Mouse (Mus musculus): ENCODE measurements around the gene Krtcap3.
"Not testable (repeated sequence)": the region's sequence is repeated elsewhere in the genome, so short reads cannot be mapped to it uniquely, and the experiment has no call there.

Gene Krtcap3

DNA sequence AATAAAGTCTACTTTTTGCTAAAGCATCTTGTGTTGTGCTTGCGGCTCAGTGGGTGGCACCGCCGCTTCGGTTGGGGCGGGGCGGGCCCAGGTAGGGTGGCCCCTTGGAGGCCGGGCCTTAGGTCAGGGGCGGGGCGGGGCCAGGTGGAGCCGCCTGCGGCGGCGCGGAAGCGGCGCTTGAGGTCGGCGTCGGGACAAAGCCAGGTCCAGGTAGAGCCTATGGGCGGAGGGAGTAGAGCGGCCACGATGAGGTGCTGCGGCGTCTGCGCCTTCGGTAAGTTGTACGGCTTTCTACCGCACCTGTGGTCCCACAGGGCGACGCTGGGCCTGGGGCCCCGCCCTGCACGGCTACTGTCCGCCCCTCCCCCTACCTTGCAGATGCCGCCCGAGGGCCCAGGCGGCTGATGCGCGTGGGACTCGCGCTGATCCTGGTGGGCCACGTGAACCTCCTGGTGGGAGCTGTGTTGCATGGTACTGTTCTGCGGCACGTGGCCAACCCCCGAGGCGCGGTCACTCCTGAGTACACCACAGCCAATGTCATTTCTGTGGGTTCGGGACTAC lies at the start of gene Krtcap3:
Krtcap3 (plus strand) TSS at position 151 of the 561 bp plus-strand sequence.
- DNase-seq (ENCODE audit: low read depth) = no peak

DNA sequence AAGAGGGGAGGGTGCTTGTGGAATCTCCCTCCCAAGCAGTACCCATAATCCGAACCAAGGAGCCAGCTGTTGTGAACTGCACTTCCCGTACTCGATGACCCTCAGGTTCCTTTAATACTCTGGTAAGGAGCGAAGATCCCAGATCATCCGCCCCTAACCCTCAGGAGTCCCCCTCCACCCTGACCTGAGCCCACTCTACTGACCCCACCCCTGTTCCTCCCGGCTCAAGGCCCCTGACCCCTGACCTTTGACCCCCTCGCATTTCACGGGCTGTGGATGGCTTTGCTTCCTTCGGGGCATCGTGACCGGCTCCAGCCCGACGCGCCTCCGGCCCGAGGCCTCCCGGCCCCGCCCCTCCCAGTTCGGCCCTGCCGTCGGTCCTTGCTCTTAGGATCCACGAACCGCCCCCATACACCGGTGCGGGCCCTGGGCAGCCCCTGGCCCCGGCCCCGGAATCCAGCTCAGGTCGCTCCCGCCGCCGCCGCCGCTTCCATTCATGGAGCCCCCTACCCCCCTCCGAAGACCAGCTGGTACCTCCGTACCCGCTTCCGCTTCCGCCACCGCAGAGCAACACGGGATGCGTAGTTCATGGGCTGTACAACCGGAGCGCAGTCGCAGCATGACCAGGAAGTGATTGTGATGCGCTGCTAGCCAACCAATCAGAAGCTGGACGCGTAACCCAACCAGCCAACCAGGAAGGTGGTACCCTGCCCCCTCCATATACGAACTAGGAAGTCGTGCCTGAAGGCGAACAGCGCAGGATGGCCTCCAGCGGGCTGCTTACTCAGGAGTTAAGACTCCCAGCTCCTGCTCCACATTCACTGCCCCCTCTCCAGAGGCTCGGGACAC lies 49.5 kb upstream of the Krtcap3 start, which contains the start of gene Zfp513:
Zfp513 (minus strand) TSS at position 562 of the 849 bp plus-strand sequence.
- peak; percentile 99 for DNase-seq (ENCODE audit: low read depth)

DNA sequence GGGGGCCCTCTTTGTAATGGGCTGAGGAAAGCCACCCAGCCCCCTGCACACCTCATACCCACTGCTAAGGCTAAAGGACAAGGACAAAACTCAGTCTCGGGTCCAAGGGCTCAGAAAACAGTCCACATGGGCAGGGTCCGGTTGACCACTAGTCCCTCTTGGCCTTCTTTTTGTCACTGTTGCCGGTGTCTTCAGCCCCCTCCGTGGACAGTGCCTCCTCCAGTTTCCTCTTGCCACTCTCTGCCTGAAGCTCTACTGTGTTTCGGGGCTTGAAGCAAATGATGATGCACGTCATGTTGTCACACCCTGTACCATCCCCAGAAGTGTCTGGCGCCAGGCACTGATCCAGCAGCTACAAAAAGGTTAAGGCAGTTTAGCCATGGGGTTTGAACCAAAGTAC lies 48.6 kb upstream of the Krtcap3 start:
- DNase-seq (ENCODE audit: low read depth) = no peak

DNA sequence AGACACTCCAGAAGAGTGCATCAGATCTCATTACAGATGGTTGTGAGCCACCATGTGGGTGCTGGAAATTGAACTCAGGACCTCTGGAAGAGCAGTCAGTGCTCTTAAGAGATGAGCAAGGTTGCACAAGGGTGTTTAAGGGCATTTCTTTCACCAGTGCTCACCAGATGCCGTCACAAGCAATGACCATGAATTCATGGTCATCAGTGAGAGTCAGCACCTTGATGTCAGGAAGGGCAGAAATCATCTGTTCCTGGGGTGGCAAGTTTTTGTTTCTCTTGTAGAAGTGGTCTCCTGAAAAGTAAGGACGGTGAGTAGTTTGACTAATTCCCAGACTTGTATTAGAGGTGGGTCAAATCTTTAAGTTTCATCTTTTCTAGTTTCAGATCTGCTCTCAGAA lies 47.6 kb upstream of the Krtcap3 start:
- DNase-seq (ENCODE audit: low read depth) = no peak

DNA sequence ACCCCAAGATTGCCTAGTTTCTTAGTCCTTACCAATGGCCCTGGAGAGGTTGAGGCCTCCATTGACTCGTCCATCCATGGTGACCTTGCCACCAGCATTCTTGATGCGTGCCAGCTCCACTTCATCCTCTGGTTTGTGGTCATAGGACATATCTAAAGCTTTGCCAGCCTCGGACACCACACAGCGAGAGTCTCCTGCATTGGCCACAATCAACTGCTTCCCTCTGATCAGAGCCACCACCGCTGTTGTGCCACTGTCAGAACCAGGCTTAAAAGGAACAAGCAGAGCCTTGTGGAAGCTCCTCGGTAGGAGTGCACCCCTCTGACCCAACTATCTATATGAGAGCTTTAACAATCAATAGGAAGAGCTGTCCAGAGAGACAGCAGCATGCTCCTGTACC lies 47.1 kb upstream of the Krtcap3 start:
- no peak for DNase-seq (ENCODE audit: low read depth)

DNA sequence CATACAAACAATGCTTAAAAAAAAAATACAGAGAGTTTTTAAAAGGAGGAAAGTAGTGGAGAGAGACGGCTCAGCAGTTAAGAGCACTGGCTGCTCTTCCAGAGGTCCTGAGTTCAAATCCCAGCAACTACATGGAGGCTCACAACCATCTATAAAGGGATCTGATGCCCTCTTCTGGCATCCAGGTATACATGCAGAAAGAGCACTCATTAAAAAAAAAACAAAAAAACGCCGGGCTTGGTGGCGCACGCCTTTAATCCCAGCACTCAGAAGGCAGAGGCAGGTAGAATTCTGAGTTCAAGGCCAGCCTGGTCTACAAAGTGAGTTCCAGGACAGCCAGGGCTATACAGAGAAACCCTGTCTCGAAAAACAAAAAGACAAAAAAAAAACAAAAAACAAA lies 34.9 kb upstream of the Krtcap3 start:
- DNase-seq (ENCODE audit: low read depth) = not testable (repeated sequence)

DNA sequence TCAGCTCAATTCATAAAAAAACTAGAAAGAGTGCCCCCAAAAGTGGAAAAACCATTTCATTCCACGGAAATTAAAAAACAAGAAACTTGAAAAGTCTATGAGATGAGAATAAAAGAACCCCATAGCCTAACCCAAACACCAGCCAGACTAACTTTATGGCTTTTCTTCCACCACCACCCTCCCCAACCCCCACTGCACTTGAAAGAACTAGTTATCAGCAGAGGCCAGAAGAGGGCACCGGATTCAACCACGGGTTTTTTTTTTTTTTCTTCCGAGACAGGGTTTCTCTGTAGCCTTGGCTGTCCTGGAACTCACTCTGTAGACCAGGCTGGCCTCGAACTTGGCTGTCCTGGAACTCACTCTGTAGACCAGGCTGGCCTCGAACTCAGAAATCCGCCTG lies 33.2 kb upstream of the Krtcap3 start:
- DNase-seq (ENCODE audit: low read depth) = no peak

DNA sequence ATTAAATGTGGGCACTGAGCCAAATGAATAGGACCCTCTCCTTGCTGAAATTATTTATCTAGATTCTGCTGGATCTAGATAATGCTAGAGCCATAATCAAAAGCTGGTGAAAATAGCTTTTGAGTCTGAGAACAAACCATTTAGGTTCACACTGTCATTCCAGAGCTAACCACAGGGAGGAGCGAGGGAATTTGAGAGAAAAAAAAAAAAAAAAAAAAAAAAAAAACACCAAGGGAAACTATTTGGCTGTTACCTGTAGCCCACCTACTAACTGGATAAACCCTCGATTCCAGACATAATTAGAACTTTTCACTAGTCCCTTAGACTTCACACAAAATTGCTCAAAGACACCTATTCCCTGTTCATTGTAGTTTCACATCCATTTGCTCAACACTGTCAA lies 32.4 kb upstream of the Krtcap3 start:
- no peak for DNase-seq (ENCODE audit: low read depth)

DNA sequence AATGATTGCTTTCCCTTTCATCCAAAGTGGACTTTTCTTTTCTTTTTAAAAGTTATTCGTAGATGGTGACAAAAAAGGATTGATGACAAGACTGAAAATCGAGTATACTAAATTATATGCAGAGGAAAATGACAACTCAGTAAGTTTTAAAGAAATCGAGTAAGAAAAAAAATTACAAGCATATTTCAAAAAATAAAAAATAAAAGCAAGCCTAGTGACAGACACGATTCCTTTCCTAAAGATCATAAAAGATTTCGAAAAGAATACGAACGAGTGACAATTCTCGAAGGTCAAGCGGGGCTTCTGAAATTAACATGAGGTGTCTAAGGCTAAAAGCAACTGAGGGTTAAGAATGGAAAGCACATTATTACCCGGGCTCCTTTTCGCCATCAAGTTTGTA lies 32.0 kb upstream of the Krtcap3 start:
- no peak for DNase-seq (ENCODE audit: low read depth)

DNA sequence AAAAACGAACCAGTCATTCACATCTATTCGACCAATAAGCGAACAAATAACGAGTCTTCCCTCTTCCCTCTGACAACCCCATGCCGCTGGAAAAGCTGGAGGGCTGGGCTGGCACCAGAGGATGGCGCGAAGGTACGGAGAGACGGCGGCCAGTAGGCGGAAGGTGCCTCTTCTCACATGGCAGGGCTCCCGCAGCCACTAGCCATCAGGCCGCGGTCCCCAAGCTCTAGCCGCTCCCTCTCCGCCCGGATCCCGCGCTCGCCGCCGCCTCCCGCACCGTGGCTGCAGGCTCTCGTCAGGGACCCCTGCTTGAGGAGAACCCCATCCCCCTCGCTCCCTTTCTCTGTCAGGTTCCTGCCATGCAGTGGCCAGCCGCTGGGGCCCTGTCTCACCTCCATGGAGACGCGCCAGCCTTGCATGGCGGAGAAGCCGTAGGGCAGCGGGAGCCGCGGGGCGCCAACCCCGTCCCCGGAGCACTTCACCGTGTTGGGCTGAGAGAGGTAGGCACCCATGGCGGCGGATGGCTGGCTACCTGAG lies 31.5 kb upstream of the Krtcap3 start:
- no peak for DNase-seq (ENCODE audit: low read depth)

DNA sequence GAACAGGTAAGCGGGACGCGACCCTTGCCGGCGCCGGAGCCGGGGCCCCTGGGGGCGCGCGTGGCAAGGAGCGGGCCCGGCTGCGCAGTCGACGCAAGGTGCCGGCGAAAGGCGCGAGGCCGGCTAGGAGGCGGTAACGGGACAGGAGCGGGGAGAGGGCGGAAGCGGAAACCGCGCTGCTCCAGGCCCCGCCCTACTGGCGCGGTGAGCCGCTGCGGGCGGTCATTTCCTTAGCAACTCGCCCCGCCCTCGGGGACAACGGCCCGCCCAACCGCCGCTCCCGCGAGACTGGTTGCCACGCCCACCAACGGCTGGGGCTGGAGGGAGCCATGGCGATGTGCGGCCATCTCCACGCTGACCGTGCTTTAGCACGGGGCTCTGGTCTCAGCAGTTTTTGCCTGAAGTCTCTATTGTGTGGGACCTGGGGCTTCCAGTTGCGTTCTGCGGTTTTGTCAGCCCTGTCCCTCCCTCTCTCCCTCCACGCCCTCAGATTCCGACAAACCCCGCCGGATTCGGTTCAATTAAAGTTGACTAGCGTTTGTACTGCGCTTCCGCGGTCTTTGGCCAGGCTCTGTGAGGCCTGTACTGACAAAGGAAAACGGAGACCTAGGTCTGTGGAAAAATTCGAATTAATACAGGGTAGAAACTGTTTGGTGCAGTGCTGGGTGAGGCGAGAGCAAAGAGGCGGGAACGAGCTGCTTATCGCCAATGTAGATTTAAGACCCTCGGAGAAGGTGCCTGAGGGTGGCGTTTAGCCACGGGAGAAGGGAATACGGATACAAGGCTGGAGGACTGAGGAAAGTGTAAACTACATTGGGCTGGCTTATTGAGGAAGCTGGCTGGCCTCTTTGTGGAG lies 30.8 kb upstream of the Krtcap3 start, which contains the start of gene Ppm1g:
Ppm1g (minus strand) TSS at position 240 of the 856 bp plus-strand sequence.
- DNase-seq (ENCODE audit: low read depth) = peak; percentile 82

DNA sequence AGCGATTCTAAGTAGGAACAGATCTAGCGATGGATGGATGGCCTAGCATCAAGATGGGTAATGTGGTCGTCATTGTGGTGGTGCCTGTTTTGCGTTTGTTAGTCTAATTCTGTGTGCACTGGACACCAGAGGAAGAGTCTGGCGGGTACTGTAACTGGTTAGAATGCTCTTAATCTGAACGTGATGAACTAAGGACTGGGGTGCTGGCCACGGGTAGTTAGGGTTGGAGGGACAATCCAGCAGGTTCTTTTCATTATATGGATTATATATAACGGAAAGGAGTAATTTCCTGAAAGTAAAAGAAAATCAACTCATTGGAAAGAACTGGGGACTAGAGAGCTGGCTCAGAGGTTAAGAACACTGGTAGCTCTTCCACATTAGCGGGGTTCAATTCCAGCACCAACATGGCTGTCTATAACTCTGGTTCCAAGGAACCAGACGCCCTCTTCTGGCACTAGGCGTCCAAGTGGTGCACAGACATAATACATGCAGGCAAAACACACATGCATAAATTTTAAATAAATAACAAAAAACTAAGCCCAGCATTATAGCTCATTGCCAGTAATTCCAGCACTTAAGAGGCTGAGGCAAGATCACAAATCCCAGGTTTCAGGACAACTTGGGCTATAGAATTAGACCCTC lies 30.1 kb upstream of the Krtcap3 start:
- DNase-seq (ENCODE audit: low read depth) = no peak

DNA sequence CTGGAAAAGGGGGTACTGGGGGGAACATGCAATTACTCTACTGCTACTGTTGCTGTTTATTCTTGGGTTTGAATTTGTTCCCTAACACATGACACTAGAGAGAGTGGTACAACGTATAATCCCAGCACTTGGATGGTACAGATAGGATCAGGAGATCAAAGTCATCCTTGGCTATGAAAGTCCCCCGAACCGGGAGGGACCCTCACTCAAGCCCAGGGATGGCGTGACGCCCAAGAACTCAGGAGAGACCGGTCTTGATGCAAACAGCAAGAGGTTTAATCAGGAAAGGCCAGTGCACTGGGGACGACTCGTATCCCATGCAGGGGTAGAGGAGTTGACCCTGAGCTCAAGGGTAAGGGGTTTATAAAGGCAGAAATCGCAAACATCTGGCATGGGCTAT lies 28.8 kb upstream of the Krtcap3 start:
- no peak for DNase-seq (ENCODE audit: low read depth)

DNA sequence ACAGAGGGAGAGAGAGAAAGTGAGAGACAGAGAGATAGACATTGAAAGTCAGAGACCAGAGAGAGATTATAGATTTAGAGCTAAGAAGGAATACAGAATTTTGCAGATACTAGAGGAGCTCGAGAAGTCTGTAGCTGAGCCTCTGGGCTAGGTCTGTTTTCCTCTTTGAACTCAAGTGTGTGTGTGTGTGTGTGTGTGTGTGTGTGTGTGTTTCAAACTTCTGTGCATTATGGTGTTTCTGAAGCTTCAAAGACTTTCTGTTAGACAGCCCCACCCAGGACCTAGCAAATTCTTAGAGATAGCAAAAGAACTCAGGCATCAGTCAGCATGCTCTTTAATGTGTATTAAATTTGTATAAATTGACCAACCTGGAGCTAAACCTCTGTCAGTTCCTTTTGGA lies 24.9 kb upstream of the Krtcap3 start:
- no peak for DNase-seq (ENCODE audit: low read depth)

DNA sequence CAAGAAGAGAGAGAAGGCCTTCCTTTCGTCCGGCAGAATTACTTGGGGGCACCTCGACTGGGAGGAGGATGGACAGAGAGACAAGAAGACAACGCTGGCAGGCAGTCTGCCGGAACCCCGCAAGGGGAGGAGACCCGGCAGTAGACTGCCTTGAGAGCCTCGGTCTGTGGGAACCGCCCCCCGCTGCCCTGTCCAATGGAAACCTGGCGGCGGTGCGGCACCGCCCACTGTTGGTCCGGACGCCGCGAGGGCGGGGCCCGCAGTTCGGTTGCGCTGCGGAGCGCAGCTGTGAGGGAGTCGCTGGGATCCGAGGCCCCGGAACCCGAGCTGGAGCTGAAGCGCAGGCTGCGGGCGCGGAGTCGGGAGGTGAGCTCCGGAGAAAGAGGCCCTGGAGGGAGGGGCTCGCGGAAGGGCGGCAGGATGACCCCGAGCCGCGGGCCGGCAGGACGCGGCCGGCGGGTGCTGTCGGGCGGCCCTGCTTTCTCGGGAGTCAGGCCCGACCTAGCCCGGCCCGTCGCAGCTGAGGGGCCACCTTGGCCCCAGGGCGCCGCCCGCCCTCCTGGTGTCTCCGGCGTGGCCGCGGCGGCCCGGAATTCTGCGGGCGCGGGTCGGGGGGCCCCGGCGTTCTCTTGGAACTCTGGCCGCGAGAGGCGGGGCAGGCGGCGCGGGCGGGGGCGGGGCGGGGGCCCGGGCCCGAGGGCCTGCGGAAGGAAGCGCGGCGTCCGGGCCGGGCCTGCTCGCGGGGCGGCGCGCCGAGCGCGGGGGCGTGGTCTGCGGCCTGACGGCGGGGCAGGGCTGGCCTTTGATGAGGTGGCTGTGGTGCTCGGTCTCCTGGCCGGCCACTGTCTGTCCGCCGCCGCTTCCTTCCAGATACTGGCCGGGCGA lies 10.6 kb upstream of the Krtcap3 start, which contains the start of the genes Nrbp1 and Gm9970:
Nrbp1 (plus strand) TSS at position 228 of the 885 bp plus-strand sequence.
Gm9970 (minus strand) TSS at position 596 of the 885 bp plus-strand sequence.
- DNase-seq (ENCODE audit: low read depth) = peak; percentile 86

DNA sequence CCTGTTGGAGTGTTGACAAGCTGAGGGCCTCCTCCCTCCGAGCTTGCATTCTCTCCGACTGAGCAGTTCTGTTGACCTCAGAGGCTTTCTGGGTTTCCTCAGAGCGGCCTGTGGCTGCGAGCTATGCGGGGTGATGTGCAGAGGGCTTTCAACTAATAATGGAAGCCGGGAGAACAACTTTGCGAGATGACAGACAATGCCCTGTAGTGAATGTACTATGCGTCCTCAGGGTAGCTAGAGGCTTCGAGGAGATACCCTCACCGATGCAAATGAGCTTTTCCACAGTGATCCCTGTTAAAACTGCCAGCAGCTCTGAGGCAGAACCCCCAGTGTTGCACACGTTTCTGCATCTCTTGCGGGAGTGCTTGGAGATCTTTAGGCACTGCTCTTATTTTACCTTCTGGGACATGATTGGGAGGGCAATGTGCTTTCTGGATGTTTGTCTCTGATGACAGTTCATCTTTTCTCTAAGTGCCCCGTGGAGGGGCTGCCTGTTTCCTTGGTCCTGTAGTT lies 9.9 kb upstream of the Krtcap3 start:
- DNase-seq (ENCODE audit: low read depth) = no peak

DNA sequence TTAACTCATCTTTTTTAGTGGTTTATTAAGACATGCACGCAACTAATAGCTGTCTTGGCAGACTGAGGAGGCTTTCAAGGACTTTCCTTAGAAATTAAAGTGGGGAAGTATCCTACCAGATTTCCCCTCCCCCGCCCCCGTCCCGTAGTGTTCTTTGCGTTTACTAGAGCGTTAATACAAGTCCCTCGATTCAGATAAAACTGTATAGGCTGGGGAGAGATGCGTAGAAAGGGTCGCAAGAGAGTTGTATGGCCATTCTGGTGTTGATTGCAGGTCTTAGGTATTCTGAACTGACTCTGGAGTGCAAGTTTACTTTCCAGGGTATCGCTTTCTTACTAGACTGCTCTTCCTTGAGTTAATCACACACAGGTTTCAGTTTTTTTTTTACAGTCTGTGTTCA lies 9.3 kb upstream of the Krtcap3 start:
- DNase-seq (ENCODE audit: low read depth) = no peak

DNA sequence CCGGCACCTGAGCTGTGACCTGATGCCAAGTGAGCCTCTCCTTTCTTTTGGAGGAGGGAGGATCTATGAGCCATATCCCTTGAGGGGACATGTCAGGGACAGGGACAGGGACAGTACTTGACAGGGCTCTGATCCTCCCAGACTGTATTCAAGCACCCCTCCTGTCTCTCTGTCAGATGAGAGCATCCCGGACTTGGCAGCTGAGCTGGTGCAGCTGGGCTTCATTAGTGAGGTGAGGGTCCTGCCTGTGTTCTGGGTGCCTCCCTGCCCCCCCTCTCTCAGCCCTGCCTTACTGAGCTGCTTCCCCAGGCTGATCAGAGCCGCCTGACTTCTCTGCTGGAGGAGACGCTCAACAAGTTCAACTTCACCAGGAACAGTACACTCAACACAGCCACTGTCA lies 775 bp upstream of the Krtcap3 start:
- no peak for DNase-seq (ENCODE audit: low read depth)

DNA sequence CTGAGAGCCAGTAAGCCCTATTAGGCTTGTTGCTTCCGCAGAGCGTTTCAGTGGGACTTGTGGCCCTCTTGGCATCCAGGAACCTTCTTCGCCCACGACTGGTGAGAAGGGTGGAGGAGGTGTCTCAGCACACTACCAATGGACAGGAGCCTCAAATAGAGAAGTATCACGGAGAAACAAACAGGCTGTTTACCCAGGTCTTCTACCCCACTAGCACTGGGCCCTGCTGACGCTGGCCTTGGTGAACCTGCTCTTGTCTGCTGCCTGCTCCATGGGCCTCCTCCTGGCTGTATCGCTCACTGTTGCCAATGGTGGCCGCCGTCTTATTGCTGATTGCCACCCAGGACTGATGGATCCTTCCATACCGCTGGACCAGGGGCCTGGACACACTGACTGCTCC lies 660 bp downstream of the Krtcap3 start:
- DNase-seq (ENCODE audit: low read depth) = no peak

DNA sequence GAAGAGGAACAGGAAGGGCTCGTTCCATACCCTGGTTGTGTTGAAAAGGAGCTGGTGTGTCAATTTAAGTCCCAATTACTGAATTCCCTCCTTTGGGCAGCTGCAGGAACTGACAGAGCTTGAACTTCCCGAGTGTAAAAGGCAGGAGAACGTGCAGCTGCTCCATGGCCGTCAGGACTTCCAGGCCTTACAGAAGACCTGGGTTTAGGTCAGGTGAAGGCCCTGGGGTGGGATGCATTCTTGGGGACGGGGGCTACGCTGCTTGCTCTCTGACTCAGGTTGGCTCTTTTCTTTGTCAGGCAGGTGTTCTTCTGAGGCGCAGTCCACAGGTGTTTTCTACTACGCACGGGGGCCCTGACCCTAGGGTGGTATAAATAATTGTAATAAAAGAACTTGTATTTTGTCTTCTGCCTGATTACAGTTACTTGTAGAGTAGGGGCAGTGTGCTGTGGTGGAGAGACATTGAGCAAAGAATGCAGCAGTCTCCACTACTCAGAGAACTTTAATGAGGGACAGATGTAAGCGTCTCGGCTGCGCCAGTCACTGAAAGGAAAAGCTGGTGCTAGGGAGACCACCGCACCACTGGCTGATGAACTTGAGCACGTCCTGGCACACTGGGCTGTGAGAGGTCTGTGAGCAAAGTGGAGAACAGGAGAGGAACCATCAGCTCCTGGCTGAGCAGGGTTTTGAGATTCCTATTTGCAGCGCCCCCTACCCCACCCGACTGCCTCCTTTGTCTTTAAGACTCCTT lies 1.5 kb downstream of the Krtcap3 start:
- DNase-seq (ENCODE audit: low read depth) = no peak

All from fibroblast of lung, adult 2 months (primary cell).